Mouse (Mus musculus): Measurements from ENCODE around the gene Stn1. TPM values are rescaled to one million over a fixed set of nuclear protein-coding genes. Genes with fewer than 3 reads are reported as not detected.

Gene Stn1
- polyA plus RNA-seq, 1 experiment from 2014 or later, result 55.1 TPM

DNA sequence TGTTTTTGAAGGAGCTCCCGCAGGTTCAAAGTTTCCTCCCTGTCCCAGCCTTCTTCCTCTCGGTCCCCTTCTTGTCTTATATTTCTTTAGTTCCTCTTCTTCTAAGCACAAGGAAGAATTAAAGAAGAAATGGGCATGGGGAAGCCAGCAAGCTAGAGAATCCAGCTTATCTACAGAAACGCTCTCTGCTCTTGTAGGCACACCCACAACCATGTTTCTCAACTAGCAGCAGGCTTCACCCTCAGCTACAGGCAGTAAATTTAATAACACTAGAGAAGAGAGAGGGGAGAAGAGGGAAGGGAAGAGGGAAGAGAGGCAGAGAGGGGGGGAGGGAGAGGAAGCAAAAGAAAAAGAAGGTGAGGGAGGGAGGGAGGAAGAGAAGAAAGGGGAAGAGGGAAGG is 29.1 kb downstream of the Stn1 start:
- Histone ChIP-seq H3K4me2 (no peak overlapping the region), H3K9me3 (no peaks in the 10 kb centered on the region), H3K9ac (replicated peaks) (no peak overlapping the region), H3K27ac (0 out of 2 replicates have a peak overlapping the region, but pooled peaks have one; percentile 59), H3K27me3 (no peaks in the 10 kb centered on the region), H3K36me3 (peaks cover 58% of the 10 kb centered on the region), H3K4me1 (replicated peaks) (peaks cover 11% of the 10 kb centered on the region; the same call in 1 of the 2 replicates), H3K4me3 (replicated peaks) (no peak overlapping the region)
- WGBS, result 76% methylated on average over 3 of the region's 3 CpGs
- ATAC-seq (ENCODE audit: insufficient number of reproducible peaks, insufficient read depth, low FRiP score, low TSS enrichment, low read depth), result no peak

DNA sequence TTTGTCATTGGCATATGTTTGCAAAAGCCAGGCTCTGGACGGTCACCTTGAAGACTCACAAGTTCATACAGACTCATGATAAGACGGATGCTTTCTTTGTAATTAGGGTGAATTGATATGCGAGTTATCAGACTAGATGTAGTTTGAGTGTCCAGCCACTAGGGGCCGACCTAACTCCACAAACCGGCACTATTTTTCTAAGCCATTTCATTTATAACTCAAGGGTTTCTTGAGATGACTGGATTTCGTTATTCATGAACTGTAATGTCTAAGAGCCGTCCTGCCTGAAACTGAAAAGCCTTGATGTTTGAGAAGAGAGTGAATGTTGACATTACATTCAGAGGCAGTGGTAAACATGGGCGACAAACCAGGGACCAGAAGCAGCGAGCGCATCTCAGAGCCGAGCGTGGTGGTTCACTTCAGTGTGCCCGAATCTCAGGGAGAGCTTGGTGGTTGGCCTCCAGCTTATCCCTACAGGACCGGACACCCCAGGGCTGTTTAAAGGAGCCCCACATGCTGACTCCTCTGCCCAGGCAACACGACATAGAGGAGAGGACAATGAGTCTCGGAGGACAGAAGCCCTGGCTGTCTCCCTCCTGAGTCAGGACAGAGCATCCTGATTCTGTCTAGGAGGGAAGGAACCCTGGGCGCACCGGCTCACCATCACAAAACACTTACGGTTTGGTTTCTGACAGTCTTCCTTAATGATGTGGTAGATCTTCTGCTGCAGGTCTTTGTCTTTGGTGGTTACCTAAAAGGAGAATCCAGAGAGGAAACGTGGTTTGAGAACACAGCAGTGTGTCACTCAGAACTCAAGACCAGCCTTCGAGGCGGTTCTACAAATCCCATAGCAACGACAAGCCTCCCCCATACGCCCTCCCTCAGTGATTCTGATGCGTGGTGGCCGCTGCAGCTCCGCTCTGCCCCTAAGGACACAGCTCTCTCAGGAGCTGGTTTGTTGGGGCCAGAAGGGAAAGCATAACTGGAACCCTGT is 29.9 kb downstream of the Stn1 start:
- H3K27ac ChIP-seq, result 0 out of 2 replicates have a peak overlapping the region, but pooled peaks have one; percentile 59
- H3K9ac ChIP-seq (replicated peaks), result no peak overlapping the region
- peaks cover 11% of the 10 kb centered on the region; the same call in 1 of the 2 replicates for H3K4me1 ChIP-seq (replicated peaks)
- WGBS, result 66% methylated on average over 27 of the region's 27 CpGs
- ATAC-seq (ENCODE audit: insufficient number of reproducible peaks, insufficient read depth, low FRiP score, low TSS enrichment, low read depth), result no peak
- H3K36me3 ChIP-seq, result peaks cover 56% of the 10 kb centered on the region
- no peaks in the 10 kb centered on the region for H3K27me3 ChIP-seq
- no peak overlapping the region for H3K4me3 ChIP-seq (replicated peaks)
- no peak overlapping the region for H3K4me2 ChIP-seq
- no peaks in the 10 kb centered on the region for H3K9me3 ChIP-seq

- Histone ChIP-seq H3K9me3 (no peaks in the 10 kb centered on the region), H3K4me1 (replicated peaks) (peaks cover 20% of the 10 kb centered on the region), H3K27me3 (no peaks in the 10 kb centered on the region), H3K4me2 (no peak overlapping the region), H3K36me3 (peaks cover 39% of the 10 kb centered on the region), H3K4me3 (replicated peaks) (no peak overlapping the region), H3K27ac (no peak overlapping the region), H3K9ac (replicated peaks) (no peak overlapping the region)
- no peak for ATAC-seq (ENCODE audit: insufficient number of reproducible peaks, insufficient read depth, low FRiP score, low TSS enrichment, low read depth)
- WGBS, result 73% methylated on average over 4 of the region's 4 CpGs
These were observed 33.7 kb downstream of the Stn1 start for GRCm38 (mm10) chr19:47503625-47504024.

- H3K36me3 ChIP-seq, result peaks cover 38% of the 10 kb centered on the region
- H3K27me3 ChIP-seq, result no peaks in the 10 kb centered on the region
- H3K9me3 ChIP-seq, result no peaks in the 10 kb centered on the region
- no peak overlapping the region for H3K4me2 ChIP-seq
- H3K9ac ChIP-seq (replicated peaks), result no peak overlapping the region
- ATAC-seq (ENCODE audit: insufficient number of reproducible peaks, insufficient read depth, low FRiP score, low TSS enrichment, low read depth), result no peak
- peaks cover 22% of the 10 kb centered on the region for H3K4me1 ChIP-seq (replicated peaks)
- WGBS, result 74% methylated on average over 8 of the region's 8 CpGs
- no peak overlapping the region for H3K27ac ChIP-seq
- no peak overlapping the region for H3K4me3 ChIP-seq (replicated peaks)
These were observed 34.7 kb downstream of the Stn1 start for GRCm38 (mm10) chr19:47502563-47502962.

- Histone ChIP-seq H3K9me3 (no peaks in the 10 kb centered on the region), H3K4me3 (replicated peaks) (no peak overlapping the region), H3K4me1 (replicated peaks) (peaks cover 29% of the 10 kb centered on the region), H3K36me3 (peaks cover 32% of the 10 kb centered on the region), H3K4me2 (no peak overlapping the region), H3K9ac (replicated peaks) (no peak overlapping the region), H3K27ac (no peak overlapping the region), H3K27me3 (no peaks in the 10 kb centered on the region)
- 77% methylated on average over 11 of the region's 11 CpGs for WGBS
- no peak for ATAC-seq (ENCODE audit: insufficient number of reproducible peaks, insufficient read depth, low FRiP score, low TSS enrichment, low read depth)
These were observed 36.8 kb downstream of the Stn1 start for GRCm38 (mm10) chr19:47500389-47501011.

DNA sequence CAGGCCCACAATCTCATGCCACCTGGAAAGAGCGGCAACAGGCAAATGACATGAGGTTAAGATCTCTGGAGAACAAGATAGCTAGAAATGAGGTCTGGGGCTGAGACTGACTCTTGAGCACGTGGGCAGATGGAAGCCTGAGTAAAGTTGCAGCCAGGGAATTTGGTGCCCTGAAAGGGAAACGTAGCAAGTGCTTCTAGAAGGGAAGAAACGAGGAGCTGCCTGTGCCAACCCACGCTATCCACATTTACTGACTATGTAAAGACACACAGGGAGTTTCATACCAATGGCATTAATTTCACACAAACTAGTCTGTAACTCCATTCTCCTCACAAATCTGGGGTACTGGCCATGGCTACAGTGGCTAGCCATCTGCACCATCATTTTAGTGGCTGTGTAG is 37.5 kb downstream of the Stn1 start:
- H3K27ac ChIP-seq, result peak overlapping the region; percentile 89; the same call in 1 of the 2 replicates
- WGBS, result 86% methylated on average over 5 of the region's 5 CpGs
- H3K36me3 ChIP-seq, result peaks cover 26% of the 10 kb centered on the region
- ATAC-seq (ENCODE audit: insufficient number of reproducible peaks, insufficient read depth, low FRiP score, low TSS enrichment, low read depth), result no peak
- no peaks in the 10 kb centered on the region for H3K27me3 ChIP-seq
- H3K4me1 ChIP-seq (replicated peaks), result peaks cover 29% of the 10 kb centered on the region
- H3K4me3 ChIP-seq (replicated peaks), result no peak overlapping the region
- no peaks in the 10 kb centered on the region for H3K9me3 ChIP-seq
- no peak overlapping the region for H3K9ac ChIP-seq (replicated peaks)
- no peak overlapping the region for H3K4me2 ChIP-seq

- whole genome bisulfite sequencing, result 17% methylated on average over 4 of the region's 4 CpGs
- peak; percentile 39; the same call in 1 of the 2 replicates for ATAC-seq (ENCODE audit: insufficient number of reproducible peaks, insufficient read depth, low FRiP score, low TSS enrichment, low read depth)
- peak overlapping the region; percentile 89 for H3K27ac ChIP-seq
- no peak overlapping the region for H3K4me3 ChIP-seq (replicated peaks)
- H3K36me3 ChIP-seq, result peaks cover 22% of the 10 kb centered on the region
- H3K4me2 ChIP-seq, result 0 out of 2 replicates have a peak overlapping the region, but pooled peaks have one; percentile 0
- peaks cover 29% of the 10 kb centered on the region for H3K4me1 ChIP-seq (replicated peaks)
- H3K27me3 ChIP-seq, result no peaks in the 10 kb centered on the region
- H3K9me3 ChIP-seq, result no peaks in the 10 kb centered on the region
- H3K9ac ChIP-seq (replicated peaks), result no peak overlapping the region; the same call in 1 of the 2 replicates
These were observed 38.4 kb downstream of the Stn1 start for GRCm38 (mm10) chr19:47498942-47499341.

GRCm38 (mm10) chr19:47497736-47498135 is 39.6 kb downstream of the Stn1 start:
- peak overlapping the region; percentile 56; the same call in 1 of the 2 replicates for H3K27ac ChIP-seq
- no peak for ATAC-seq (ENCODE audit: insufficient number of reproducible peaks, insufficient read depth, low FRiP score, low TSS enrichment, low read depth)

GRCm38 (mm10) chr19:47497313-47497712 is 40.0 kb downstream of the Stn1 start:
- peaks cover 34% of the 10 kb centered on the region for H3K4me1 ChIP-seq (replicated peaks)
- no peak overlapping the region for H3K4me2 ChIP-seq
- 74% methylated on average over 9 of the region's 9 CpGs for WGBS
- peak overlapping the region; percentile 56; the same call in 1 of the 2 replicates for H3K27ac ChIP-seq
- peaks cover 12% of the 10 kb centered on the region for H3K36me3 ChIP-seq
- no peaks in the 10 kb centered on the region for H3K9me3 ChIP-seq
- H3K27me3 ChIP-seq, result no peaks in the 10 kb centered on the region
- no peak overlapping the region for H3K4me3 ChIP-seq (replicated peaks)
- no peak for ATAC-seq (ENCODE audit: insufficient number of reproducible peaks, insufficient read depth, low FRiP score, low TSS enrichment, low read depth)
- no peak overlapping the region for H3K9ac ChIP-seq (replicated peaks)

More at GRCm38 (mm10) chr19:47497736-47498135, 39.6 kb downstream of the Stn1 start:
- Histone ChIP-seq H3K9me3 (no peaks in the 10 kb centered on the region), H3K4me3 (replicated peaks) (no peak overlapping the region), H3K4me2 (no peak overlapping the region), H3K4me1 (replicated peaks) (peaks cover 34% of the 10 kb centered on the region), H3K27me3 (no peaks in the 10 kb centered on the region), H3K9ac (replicated peaks) (no peak overlapping the region), H3K36me3 (peaks cover 16% of the 10 kb centered on the region)
- 45% methylated on average over 6 of the region's 6 CpGs for WGBS

DNA sequence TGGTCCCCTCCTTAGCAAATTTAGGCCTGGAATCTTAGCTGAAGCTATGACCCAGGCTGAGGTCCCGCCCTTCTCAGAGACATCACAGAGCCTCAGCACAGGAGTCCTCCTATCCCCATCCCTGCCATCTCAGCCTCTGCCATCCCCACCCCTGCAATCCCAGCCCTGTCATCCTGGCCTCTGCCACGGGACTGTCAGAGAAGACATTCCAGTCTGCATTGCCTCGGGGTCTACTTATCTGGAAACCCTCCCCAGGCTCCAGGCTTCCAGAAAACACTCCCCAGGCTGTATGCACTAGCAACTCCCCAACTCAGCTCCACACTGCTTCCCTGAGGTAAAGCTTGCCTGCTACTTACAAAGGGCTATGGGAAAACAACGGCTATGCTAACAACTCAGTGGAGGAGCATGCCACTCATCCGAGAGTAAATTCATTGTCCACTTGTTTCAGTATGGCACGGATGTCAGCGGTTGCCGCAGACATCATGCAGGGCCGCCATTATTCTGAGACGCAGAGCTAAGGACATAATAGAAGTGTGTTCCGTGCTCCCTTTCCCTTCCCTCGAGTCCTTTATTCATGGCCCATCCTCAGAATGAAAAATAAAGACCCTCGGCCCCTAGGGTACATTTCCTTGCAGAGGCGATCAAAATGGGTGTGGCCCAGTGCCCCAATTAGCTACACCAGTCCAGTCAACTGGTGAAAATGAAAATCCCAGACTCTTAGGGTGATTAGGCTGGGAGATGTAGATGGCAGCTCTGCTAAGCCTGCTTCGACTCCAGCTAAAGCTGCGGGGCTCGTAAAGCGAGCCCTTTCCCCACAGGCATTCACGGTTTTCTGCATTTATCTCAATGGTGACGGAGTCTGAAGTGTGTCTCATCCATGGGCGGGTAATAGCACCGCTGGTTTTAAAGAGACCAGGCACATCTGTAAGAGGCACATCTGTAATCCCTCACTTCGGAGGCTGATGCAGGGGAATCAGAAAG is 44.0 kb downstream of the Stn1 start:
- Histone ChIP-seq H3K4me1 (replicated peaks) (peaks cover 18% of the 10 kb centered on the region), H3K9ac (replicated peaks) (no peak overlapping the region), H3K27me3 (no peaks in the 10 kb centered on the region), H3K4me3 (replicated peaks) (no peak overlapping the region), H3K4me2 (no peak overlapping the region), H3K27ac (no peak overlapping the region; the same call in 1 of the 2 replicates), H3K36me3 (no peaks in the 10 kb centered on the region), H3K9me3 (peaks cover 3% of the 10 kb centered on the region; the same call in 1 of the 2 replicates)
- 63% methylated on average over 23 of the region's 23 CpGs for WGBS
- ATAC-seq (ENCODE audit: insufficient number of reproducible peaks, insufficient read depth, low FRiP score, low TSS enrichment, low read depth), result no peak

All from limb, embryonic 12.5 days (tissue).